Mouse (Mus musculus) liver, postnatal 0 days (tissue): ENCODE measurements around the gene Arhgap23.

Experiments used
- CTCF ChIP-seq: sonication (generic); IDR thresholded peaks from 2 replicates; pipeline ENCODE4 v1.5.1; 2016; ENCODE audit warnings: antibody characterized with exemption, low read depth
- EP300 ChIP-seq: IDR thresholded peaks from 2 replicates; pipeline ENCODE4 v1.6.1; 2016; ENCODE audit warnings: antibody characterized with exemption, low read depth, mild to moderate bottlenecking

DNA sequence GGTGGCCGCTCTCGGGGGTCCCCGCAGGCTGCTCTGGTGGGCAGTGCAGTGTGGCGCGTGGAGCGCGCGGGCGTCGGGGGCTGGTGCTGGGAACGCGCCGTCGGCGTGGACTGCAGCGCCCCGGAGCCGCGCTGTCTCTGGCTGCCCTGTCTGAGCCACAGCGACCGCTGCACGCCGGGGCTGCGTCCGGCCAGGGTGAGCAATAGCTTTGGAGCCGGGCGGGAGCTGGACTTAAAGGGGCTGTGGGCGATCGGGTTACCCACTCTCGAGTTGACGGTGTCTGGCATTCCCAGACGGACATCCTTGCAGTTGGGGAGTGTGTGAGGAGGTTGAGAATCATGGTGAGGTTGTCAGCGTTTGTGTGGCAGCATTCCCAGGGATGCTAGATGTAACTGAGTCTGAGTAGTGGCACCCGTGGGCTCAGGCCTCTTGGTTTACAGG is 25.1 kb downstream of the Arhgap23 start:
- no peak for TF ChIP-seq CTCF
- no peak for TF ChIP-seq EP300
